Mouse (Mus musculus) embryo, embryonic 10 days (tissue): ENCODE results near the gene Cdh23.

Experiments used
- DNase-seq: peaks from one replicate; pipeline ENCODE4 v3.0.0-alpha.2; 2015; ENCODE audit warnings: low spot score

The Cdh23 gene

GRCm38 (mm10) chr10:60635568-60636295, 60.6 kb downstream of the Cdh23 start:
- peak; percentile 39 for DNase-seq

DNA sequence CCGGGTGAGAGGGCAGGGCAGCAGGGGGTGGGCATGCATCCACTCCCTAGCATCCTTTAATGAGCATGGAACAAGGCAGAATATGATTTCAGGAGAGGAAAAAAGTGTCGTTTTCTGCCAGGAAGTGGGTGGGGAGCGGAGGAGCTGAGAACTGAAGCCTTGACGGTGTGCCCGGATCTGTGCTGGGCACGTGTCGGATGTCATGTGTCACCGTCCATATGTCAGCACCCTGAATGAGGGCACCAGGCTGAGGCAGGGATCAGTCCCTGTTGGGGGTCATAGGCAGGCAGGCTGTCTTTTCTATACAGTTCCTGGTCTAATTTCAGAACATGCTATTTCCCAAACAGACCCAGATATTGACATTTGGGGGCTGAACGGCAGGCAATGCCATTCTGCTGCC, 61.9 kb downstream of the Cdh23 start:
- no peak for DNase-seq

- DNase-seq, result no peak
Observed at GRCm38 (mm10) chr10:60626086-60626485, 70.2 kb downstream of the Cdh23 start.

- DNase-seq, result no peak
Observed at GRCm38 (mm10) chr10:60625511-60625910, 70.8 kb downstream of the Cdh23 start.

- DNase-seq, result no peak
Observed at GRCm38 (mm10) chr10:60624945-60625344, 71.3 kb downstream of the Cdh23 start.

DNA sequence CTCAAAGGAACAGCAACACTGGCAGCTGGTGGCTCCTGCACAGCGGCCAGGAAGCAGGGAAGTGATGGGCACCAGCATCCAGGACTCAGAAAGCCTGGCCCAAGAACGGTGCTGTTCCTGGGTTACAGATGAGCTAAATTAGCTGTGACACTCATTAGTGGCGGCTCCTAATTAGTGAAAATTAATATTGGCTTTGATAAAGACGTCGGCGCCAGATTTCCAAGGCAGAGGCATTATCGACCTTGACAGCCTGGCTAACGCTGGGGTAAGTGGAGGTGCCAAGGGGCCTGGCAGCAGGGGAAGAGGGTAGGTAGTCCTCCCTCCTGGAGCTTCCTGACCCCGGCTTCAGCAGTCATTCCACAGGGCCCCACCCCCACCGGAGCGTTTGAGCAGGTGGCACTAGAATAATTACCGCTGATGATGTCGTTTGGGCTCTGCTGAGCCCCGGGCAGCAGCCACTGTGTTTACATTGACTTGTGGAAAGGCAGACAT, 72.0 kb downstream of the Cdh23 start:
- DNase-seq, result no peak

- no peak for DNase-seq
Observed at GRCm38 (mm10) chr10:60622836-60623235, 73.5 kb downstream of the Cdh23 start.

- DNase-seq, result no peak
Observed at GRCm38 (mm10) chr10:60621470-60622170, 74.7 kb downstream of the Cdh23 start.

DNA sequence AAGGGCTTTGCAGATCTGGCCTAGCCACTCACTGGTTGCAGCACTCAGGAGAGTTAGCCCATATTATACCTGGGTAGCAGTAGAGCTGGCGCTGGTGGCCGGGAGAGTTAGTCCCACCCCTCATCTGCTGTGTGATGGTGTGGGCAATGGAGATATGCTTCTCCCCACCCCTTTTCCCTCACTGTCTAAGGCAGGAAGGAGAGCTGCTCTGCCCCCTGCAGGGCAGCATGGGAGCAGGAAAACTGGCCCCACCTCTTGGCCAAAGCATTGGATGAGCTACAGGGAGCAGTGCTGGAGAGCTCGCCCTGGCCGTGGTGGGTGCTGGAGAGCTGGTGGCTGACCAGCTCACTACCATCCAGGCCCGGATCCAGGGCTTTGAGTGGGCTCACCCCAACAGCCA, 80.4 kb downstream of the Cdh23 start:
- DNase-seq, result no peak

DNA sequence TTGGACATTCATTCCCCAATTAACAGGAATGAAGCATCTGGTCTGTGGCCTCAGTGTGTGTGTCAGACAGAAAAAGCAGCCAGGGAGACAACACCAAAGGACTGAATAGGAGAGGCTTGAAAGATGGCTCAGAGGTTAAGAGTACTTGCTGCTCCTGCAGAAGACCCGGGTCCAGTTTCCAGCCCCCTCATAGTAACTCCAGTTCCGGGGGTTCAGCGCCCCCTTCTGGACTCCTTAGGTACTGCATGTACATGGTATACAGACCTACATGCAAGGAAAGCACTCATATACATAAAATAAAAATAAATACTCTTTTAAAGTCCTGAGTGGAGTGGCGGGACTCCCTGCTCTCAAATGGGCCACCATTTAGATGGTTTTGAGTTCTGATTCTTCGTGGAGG, 83.4 kb downstream of the Cdh23 start:
- DNase-seq, result no peak

DNA sequence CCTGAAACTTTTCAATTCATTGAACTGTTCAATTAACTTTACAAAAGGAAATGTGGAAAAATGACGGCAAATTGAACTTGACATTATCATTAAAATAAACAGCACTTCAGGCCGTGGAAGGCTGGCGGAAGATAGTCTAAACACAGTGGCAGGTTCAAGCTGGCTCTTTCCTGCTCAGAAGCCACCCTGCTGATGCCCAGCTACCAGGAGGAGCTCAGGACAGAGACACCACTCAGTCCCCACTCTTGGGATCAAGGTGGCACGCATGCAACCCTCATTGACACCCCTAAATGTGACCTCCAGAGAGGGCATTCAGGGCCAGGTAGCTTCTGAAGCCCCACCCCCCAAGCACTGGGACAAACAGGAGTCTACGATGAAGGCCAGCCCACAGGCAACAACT, 89.1 kb downstream of the Cdh23 start:
- DNase-seq, result no peak

- no peak for DNase-seq
Observed at GRCm38 (mm10) chr10:60606661-60607060, 89.6 kb downstream of the Cdh23 start.

DNA sequence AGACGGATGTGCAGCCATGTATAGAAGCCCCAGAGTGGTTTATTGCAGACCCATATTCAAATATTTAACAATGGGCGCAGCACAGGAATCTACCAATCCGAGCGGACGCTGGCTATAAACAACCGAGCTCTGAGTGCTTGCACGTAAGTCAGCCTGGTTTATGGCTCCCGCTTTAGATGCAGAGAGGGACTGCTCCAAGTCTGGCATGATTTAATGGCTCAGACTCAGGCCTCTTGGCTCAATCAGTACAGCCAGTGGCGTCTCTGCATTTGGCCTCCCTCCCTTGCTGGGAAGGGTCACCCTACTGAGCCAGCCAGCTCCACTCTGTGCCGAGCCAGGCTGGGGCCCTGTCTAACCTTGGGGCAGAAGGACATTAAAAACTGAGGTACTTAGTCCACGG, 94.1 kb downstream of the Cdh23 start:
- no peak for DNase-seq

DNA sequence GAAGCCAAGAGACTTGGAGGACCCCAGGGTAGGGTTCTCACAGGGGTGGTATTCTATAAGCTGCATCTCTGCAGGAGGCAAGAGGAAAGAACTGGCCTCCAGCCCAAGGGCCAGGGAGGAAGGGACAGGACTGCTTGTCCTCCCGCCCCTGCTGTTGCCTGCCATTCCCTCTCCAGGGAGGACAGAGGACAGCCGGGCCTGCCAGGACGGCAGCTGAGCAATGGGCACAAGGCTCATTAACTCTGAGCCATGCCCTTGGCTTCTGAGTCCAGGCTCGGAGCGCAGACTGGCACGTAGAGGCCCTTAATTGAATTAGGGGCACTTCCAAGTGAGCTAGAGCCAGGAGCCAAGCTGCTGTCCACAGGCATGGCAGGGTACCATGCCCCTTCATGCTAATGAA, 101.1 kb downstream of the Cdh23 start:
- no peak for DNase-seq

- peak; percentile 45 for DNase-seq
Observed at GRCm38 (mm10) chr10:60592881-60593575, 103.3 kb downstream of the Cdh23 start.

DNA sequence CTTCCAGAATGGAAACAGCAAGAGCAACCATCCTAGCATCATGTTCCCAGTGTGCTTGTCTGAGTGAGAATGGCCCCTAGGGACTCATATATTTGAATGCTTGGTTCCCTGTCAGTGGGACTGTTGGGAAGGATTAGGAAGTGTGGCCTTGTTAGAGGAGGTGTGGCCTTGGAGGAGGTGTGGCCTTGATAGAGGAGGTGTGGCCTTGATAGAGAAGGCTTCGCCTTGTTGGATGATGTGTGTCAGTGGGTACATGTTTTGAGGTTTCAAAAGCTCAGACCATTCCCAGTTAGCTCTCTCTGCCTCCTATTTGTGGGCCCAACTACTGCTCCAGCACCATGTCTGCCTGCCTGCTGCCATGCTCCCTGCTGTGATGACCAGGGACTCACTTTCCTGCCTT, 105.0 kb downstream of the Cdh23 start:
- no peak for DNase-seq

DNA sequence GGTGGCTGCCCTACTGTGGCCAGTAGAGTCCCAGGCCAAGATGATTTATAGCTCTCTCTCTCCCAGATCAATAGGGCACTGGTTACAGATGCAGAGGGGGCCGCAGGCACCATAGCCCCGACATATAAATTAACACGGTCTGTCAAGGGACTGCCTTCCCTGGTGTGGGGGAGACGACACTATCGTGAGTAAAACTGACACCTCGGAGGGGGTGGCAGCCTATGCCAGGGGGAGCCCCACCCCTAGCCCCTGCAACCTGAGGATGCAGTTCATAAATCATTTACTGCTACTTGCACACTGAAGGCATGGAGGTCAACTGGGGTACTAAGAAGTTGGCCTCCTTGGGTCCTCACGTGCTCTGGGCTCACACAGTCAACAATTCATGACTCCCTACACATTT, 106.0 kb downstream of the Cdh23 start:
- no peak for DNase-seq

DNA sequence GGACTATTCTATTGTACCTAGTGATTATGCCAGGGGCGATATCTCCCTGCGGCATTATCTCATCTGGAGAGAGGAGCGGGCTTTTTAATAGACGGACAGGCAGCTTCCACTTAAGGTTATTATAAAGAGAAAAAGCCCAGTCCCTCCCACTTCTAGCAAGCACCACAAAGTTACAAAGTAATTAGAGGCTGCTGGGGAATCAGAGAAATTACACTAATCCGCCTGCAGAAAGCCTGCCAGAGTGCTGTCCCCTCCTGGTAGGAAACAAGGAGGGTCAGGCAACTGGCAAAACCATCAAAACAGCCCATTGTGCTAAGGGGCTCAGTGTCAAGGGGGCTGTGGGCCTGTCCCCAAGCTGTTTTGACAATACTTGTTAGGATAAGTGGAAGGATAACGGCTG, 110.6 kb downstream of the Cdh23 start:
- no peak for DNase-seq

GRCm38 (mm10) chr10:60582956-60583355, 113.3 kb downstream of the Cdh23 start:
- DNase-seq, result peak; percentile 23

DNA sequence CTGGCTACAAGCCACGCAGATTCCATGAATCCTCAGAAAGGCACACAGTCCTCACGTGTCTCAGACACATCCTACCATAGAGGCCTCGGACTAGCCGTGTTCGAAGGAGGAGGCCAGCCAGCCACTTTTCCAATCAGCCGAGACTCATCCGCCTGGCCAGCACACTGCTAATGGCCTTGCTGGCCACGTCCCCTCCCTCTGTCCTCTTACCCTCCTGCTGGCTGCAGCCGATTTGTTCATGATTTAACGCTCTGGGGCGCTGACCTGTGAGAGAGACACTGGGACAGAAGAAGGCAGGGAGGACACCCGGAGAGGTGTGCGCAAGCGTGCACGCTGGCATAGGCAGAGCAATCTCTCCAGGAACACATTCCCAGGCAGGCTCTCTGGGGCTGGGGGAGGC, 115.6 kb downstream of the Cdh23 start:
- DNase-seq, result peak; percentile 25

GRCm38 (mm10) chr10:60578738-60579538, 117.4 kb downstream of the Cdh23 start:
- no peak for DNase-seq
